Mouse (Mus musculus): ENCODE data around the gene Caly. TPM values are rescaled to one million over a fixed set of nuclear protein-coding genes. Genes with fewer than 3 reads are reported as not detected.

The Caly gene
- polyA plus RNA-seq, 1 experiment from 2014 or later, result 430 TPM

GRCm38 (mm10) chr7:140116329-140117054 lies 34.1 kb upstream of the Caly start, which contains the start of gene Echs1:
Gene Echs1, minus strand, starts transcription at chr7:140116476.
- H3K27ac ChIP-seq (ENCODE audit: low read depth, low read length), result peak within 1 kb of the TSS; percentile 91
- peak within 1 kb of the TSS; percentile 97 for H3K4me2 ChIP-seq (ENCODE audit: low read length)
- peaks cover 6% of the 10 kb centered on the region for H3K36me3 ChIP-seq (ENCODE audit: control insufficient read depth, insufficient read depth, low read length)
- peak within 1 kb of the TSS; percentile 80 for H3K4me3 ChIP-seq (ENCODE audit: low read length)
- peak within 1 kb of the TSS; percentile 88 for H3K9ac ChIP-seq (ENCODE audit: low read depth, low read length)
- 3% methylated on average over 27 of the region's 28 CpGs for WGBS
- no peaks in the 10 kb centered on the region for H3K9me3 ChIP-seq (ENCODE audit: control insufficient read depth, low read length)
- no peaks in the 10 kb centered on the region for H3K27me3 ChIP-seq (replicated peaks; ENCODE audit: control insufficient read depth, insufficient read depth, low read length)
- peak; percentile 96 for ATAC-seq
- peaks cover 5% of the 10 kb centered on the region for H3K4me1 ChIP-seq (ENCODE audit: control insufficient read depth, insufficient read depth, low read depth, low read length)

DNA sequence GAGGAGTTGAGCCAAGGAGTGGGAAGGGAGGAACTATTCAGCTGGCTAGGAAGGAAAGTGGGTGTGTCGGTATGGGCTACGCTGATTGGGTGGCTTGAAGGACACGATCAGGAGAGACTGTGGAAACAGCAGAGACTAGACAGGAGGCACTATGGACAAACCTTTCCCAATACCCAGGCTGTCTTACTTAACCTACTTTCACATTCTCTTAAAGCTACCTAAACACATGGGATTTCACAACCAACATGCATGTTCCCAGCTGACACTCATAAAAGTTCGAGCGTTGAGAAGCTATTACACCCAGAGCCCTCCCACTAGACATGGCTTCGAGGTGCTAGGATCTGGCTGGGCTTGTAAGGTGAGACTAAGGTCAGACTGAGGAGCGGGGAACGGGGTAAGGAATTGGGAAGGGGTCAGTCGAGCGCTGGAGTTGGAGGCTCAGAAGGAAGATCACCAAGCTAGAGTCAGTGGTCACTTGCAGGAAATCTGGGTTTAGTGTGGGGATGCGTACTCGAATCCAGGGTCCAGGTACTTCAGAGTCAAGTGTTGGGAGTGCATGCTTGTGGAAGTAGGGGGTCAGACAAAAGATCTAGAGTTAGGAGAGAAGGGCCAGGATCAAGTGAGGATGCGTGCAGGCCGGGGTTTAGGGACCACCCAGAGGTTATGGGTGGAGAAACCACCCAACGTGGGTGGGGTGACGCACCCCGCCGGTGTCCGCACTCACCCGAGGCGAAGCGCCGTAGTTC lies 33.4 kb upstream of the Caly start, which contains the start of gene Paox:
Paox (plus strand) TSS at position 217 of the 746 bp plus-strand sequence.
- Histone ChIP-seq H3K9me3 (ENCODE audit: control insufficient read depth, low read length) (no peaks in the 10 kb centered on the region), H3K27ac (ENCODE audit: low read depth, low read length) (peak within 1 kb of the TSS; percentile 91), H3K36me3 (ENCODE audit: control insufficient read depth, insufficient read depth, low read length) (peaks cover 6% of the 10 kb centered on the region), H3K9ac (ENCODE audit: low read depth, low read length) (peak within 1 kb of the TSS; percentile 88), H3K4me1 (ENCODE audit: control insufficient read depth, insufficient read depth, low read depth, low read length) (peaks cover 5% of the 10 kb centered on the region), H3K4me3 (ENCODE audit: low read length) (peak within 1 kb of the TSS; percentile 80), H3K27me3 (replicated peaks; ENCODE audit: control insufficient read depth, insufficient read depth, low read length) (no peaks in the 10 kb centered on the region), H3K4me2 (ENCODE audit: low read length) (peak within 1 kb of the TSS; percentile 97)
- peak; percentile 77 for ATAC-seq
- 4% methylated on average over 22 of the region's 23 CpGs for WGBS

- Histone ChIP-seq H3K9ac (ENCODE audit: low read depth, low read length) (no peak overlapping the region), H3K27me3 (replicated peaks; ENCODE audit: control insufficient read depth, insufficient read depth, low read length) (no peaks in the 10 kb centered on the region), H3K4me3 (ENCODE audit: low read length) (no peak overlapping the region), H3K4me2 (ENCODE audit: low read length) (no peak overlapping the region), H3K27ac (ENCODE audit: low read depth, low read length) (no peak overlapping the region), H3K4me1 (ENCODE audit: control insufficient read depth, insufficient read depth, low read depth, low read length) (peaks cover under 1% of the 10 kb centered on the region), H3K9me3 (ENCODE audit: control insufficient read depth, low read length) (no peaks in the 10 kb centered on the region), H3K36me3 (ENCODE audit: control insufficient read depth, insufficient read depth, low read length) (peaks cover 23% of the 10 kb centered on the region)
- WGBS, result 59% methylated on average over 3 of the region's 3 CpGs
- no peak for ATAC-seq
Observed at GRCm38 (mm10) chr7:140111943-140112342, 29.6 kb upstream of the Caly start.

- no peaks in the 10 kb centered on the region for H3K27me3 ChIP-seq (replicated peaks; ENCODE audit: control insufficient read depth, insufficient read depth, low read length)
- peaks cover 6% of the 10 kb centered on the region for H3K4me1 ChIP-seq (ENCODE audit: control insufficient read depth, insufficient read depth, low read depth, low read length)
- no peak overlapping the region for H3K27ac ChIP-seq (ENCODE audit: low read depth, low read length)
- no peak overlapping the region for H3K4me2 ChIP-seq (ENCODE audit: low read length)
- no peak overlapping the region for H3K4me3 ChIP-seq (ENCODE audit: low read length)
- WGBS, result 85% methylated on average over 4 of the region's 4 CpGs
- no peak for ATAC-seq
- H3K9me3 ChIP-seq (ENCODE audit: control insufficient read depth, low read length), result no peaks in the 10 kb centered on the region
- no peak overlapping the region for H3K9ac ChIP-seq (ENCODE audit: low read depth, low read length)
- H3K36me3 ChIP-seq (ENCODE audit: control insufficient read depth, insufficient read depth, low read length), result peaks cover 22% of the 10 kb centered on the region
Observed at GRCm38 (mm10) chr7:140104009-140104408, 21.7 kb upstream of the Caly start.

GRCm38 (mm10) chr7:140101993-140102860 lies 19.9 kb upstream of the Caly start, which contains the start of gene Fuom:
Gene Fuom, minus strand, starts transcription at chr7:140102441.
- WGBS, result 1% methylated on average over 30 of the region's 30 CpGs
- peaks cover 6% of the 10 kb centered on the region for H3K4me1 ChIP-seq (ENCODE audit: control insufficient read depth, insufficient read depth, low read depth, low read length)
- H3K36me3 ChIP-seq (ENCODE audit: control insufficient read depth, insufficient read depth, low read length), result peaks cover 14% of the 10 kb centered on the region
- peak within 1 kb of the TSS; percentile 67 for H3K4me2 ChIP-seq (ENCODE audit: low read length)
- H3K4me3 ChIP-seq (ENCODE audit: low read length), result peak within 1 kb of the TSS; percentile 41
- no peaks in the 10 kb centered on the region for H3K9me3 ChIP-seq (ENCODE audit: control insufficient read depth, low read length)
- peak within 1 kb of the TSS; percentile 58 for H3K27ac ChIP-seq (ENCODE audit: low read depth, low read length)
- ATAC-seq, result peak; percentile 90
- H3K9ac ChIP-seq (ENCODE audit: low read depth, low read length), result peak within 1 kb of the TSS; percentile 62
- H3K27me3 ChIP-seq (replicated peaks; ENCODE audit: control insufficient read depth, insufficient read depth, low read length), result no peaks in the 10 kb centered on the region

DNA sequence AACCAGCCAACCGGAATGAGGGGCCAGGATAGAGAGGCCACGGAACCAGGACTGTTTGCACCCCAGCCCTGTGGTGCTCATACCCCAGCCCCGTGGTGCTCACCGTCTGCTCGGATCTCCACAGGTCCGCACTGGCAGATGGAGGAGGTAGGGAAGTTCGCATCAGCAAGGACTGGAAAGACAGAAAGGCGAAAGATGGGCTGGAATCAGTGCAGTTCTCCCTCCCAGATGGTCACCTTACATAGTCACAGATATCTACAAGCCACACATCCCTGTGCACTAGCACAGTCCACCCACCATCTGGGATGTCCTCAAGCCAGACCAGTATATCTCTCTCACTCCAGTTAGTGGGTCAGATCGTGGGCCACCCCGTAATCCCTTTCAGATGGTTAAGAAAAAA lies 19.1 kb upstream of the Caly start:
- H3K27ac ChIP-seq (ENCODE audit: low read depth, low read length), result no peak overlapping the region

DNA sequence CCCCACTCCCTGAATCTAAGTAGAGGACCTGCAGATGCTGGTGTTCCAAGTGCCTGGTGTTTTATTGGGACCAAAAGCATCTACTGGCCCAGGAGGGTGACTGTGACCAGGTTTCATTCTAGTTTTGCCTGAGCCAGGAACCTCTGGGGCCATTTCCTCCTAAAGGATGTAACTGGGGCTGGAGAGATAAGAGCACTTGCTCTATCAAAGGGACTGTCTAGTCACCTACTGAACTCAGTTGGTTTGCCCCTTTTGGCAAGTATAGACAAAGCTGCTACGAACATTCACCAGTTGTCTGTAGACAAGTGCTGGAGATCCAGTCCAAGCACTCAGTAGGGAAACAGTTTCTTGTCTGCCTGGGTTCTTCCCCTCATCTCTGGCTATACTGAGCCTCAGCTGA lies 16.1 kb upstream of the Caly start:
- no peak overlapping the region for H3K27ac ChIP-seq (ENCODE audit: low read depth, low read length)

More for the DNA sequence above, 19.1 kb upstream of the Caly start:
- peak overlapping the region; percentile 41 for H3K4me3 ChIP-seq (ENCODE audit: low read length)
- H3K4me2 ChIP-seq (ENCODE audit: low read length), result peak overlapping the region; percentile 67
- H3K9me3 ChIP-seq (ENCODE audit: control insufficient read depth, low read length), result no peaks in the 10 kb centered on the region
- H3K9ac ChIP-seq (ENCODE audit: low read depth, low read length), result peak overlapping the region; percentile 50
- H3K4me1 ChIP-seq (ENCODE audit: control insufficient read depth, insufficient read depth, low read depth, low read length), result peaks cover 6% of the 10 kb centered on the region
- no peaks in the 10 kb centered on the region for H3K27me3 ChIP-seq (replicated peaks; ENCODE audit: control insufficient read depth, insufficient read depth, low read length)
- WGBS, result 78% methylated on average over 10 of the region's 10 CpGs
- H3K36me3 ChIP-seq (ENCODE audit: control insufficient read depth, insufficient read depth, low read length), result peaks cover 13% of the 10 kb centered on the region
- 0 out of 2 replicates have a peak, but pooled peaks have one; percentile 37 for ATAC-seq

DNA sequence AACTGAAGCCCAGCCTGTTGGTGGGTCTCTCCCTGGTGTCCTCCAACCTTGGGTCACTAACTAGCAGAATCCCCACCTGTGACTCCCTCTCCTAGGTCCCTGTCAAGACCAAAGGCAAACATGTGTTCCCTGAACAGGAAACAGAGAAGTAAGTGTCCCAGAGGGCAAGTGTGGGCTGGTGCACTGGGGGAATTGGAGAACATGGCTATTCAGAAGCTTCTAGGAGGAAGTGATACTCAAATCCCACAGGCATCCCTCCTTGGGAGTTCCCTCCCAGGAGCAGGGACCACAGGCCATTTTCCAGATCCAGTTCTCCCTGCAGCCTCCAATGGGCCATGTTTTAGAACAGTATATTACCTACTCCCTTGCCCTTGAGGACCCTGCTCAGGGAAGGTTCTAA lies 13.7 kb upstream of the Caly start:
- no peak for ATAC-seq
- H3K27me3 ChIP-seq (replicated peaks; ENCODE audit: control insufficient read depth, insufficient read depth, low read length), result no peaks in the 10 kb centered on the region

More for the DNA sequence above, 16.1 kb upstream of the Caly start:
- Histone ChIP-seq H3K4me2 (ENCODE audit: low read length) (no peak overlapping the region), H3K27me3 (replicated peaks; ENCODE audit: control insufficient read depth, insufficient read depth, low read length) (no peaks in the 10 kb centered on the region), H3K9ac (ENCODE audit: low read depth, low read length) (no peak overlapping the region), H3K4me3 (ENCODE audit: low read length) (no peak overlapping the region), H3K4me1 (ENCODE audit: control insufficient read depth, insufficient read depth, low read depth, low read length) (peaks cover 6% of the 10 kb centered on the region), H3K36me3 (ENCODE audit: control insufficient read depth, insufficient read depth, low read length) (0 out of 2 replicates have a peak, but pooled peaks cover 3% of the 10 kb centered on the region), H3K9me3 (ENCODE audit: control insufficient read depth, low read length) (no peaks in the 10 kb centered on the region)
- WGBS, result 100% methylated on average over 1 of the region's 1 CpGs
- ATAC-seq, result no peak

More for the DNA sequence above, 13.7 kb upstream of the Caly start:
- Histone ChIP-seq H3K4me3 (ENCODE audit: low read length) (no peak overlapping the region), H3K9ac (ENCODE audit: low read depth, low read length) (no peak overlapping the region), H3K9me3 (ENCODE audit: control insufficient read depth, low read length) (no peaks in the 10 kb centered on the region), H3K36me3 (ENCODE audit: control insufficient read depth, insufficient read depth, low read length) (0 out of 2 replicates have a peak, but pooled peaks cover 3% of the 10 kb centered on the region), H3K4me1 (ENCODE audit: control insufficient read depth, insufficient read depth, low read depth, low read length) (0 out of 2 replicates have a peak, but pooled peaks cover under 1% of the 10 kb centered on the region), H3K27ac (ENCODE audit: low read depth, low read length) (no peak overlapping the region), H3K4me2 (ENCODE audit: low read length) (no peak overlapping the region)
